Mouse (Mus musculus) intestine, embryonic 16.5 days (tissue): ENCODE data around the gene Rabgef1. TPM values are rescaled to one million over a fixed set of nuclear protein-coding genes. Genes with fewer than 3 reads are reported as not detected.

ENCODE experiments used
- ATAC-seq: fragments of 200-750 bp; cut with Nextera tagmentation; 2 replicates; pipeline ENCODE4 v1.8.0; 2017; ENCODE audit warnings: moderate TSS enrichment, moderate library complexity
- H3K27ac ChIP-seq: fragments of 300-500 bp; sonication (generic); 2 replicates; pipeline ENCODE4 v1.5.1; 2014; ENCODE audit warnings: mild to moderate bottlenecking, low read length
- H3K27me3 ChIP-seq: fragments of 300-500 bp; sonication (generic); replicated peaks from 2 replicates; pipeline ENCODE4 v1.6.1; 2014; ENCODE audit warnings: low read length, control low read depth, mixed read lengths; ENCODE audit not compliant: control insufficient read depth, insufficient read depth
- H3K36me3 ChIP-seq: fragments of 300-500 bp; sonication (generic); 2 replicates; pipeline ENCODE4 v1.6.1; 2014; ENCODE audit warnings: low read length, control low read depth; ENCODE audit not compliant: control insufficient read depth, insufficient read depth
- H3K4me1 ChIP-seq: fragments of 300-500 bp; sonication (generic); 2 replicates; pipeline ENCODE4 v1.6.1; 2014; ENCODE audit warnings: low read length, control low read depth, mixed read lengths; ENCODE audit not compliant: control insufficient read depth, insufficient read depth
- H3K4me2 ChIP-seq: fragments of 300-500 bp; sonication (generic); 2 replicates; pipeline ENCODE4 v1.6.1; 2014; ENCODE audit warnings: low read depth, low read length, control low read depth
- H3K4me3 ChIP-seq: fragments of 300-500 bp; sonication (generic); 2 replicates; pipeline ENCODE4 v1.5.1; 2014; ENCODE audit warnings: mild to moderate bottlenecking, low read length
- H3K9ac ChIP-seq: fragments of 300-500 bp; sonication (generic); 2 replicates; pipeline ENCODE4 v1.6.1; 2014; ENCODE audit warnings: low read depth, low read length
- H3K9me3 ChIP-seq: fragments of 300-500 bp; sonication (generic); 2 replicates; pipeline ENCODE4 v1.6.1; 2016; ENCODE audit warnings: low read length, control low read depth; ENCODE audit not compliant: control insufficient read depth
- WGBS: fragments of 180-500 bp; shearing (Covaris S2); extraction: QIAGEN DNeasy Blood & Tissue Kit; methylation state at CpG from one replicate; pipeline ENCODE4 v1.1.7; 2014; 5-methylcytosine and 5-hydroxymethylcytosine counted together
- polyA plus RNA-seq: library from polyadenylated mRNA; unstranded; fragments of >200 nt; fragmentation: Nextera tagmentation; extraction: Ambion mirVana; gene quantifications from 2 replicates; pipeline ENCODE4 v1.2.1, GENCODE M21; 2015

Gene Rabgef1
- polyA plus RNA-seq, 1 experiment from 2014 or later = 26.1 TPM

DNA sequence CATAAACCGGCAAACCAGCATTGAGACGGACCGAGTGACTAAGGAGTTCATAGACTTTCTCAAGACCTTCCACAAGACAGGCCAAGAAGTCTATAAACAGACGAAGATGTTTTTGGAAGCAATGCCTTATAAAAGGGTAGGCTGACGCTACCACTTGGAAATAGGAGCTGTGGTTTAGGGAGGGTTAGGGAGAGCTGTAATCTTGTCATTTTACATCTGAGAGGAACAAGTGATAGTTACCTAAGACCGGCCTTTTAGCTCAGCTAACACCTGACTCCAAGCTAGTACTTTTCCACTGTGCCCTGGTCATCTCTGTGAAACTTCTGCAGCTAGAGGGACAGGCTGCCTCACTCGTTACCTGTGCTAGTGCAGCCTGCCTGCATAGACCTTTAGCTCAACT, 26.4 kb downstream of the Rabgef1 start:
- H3K36me3 ChIP-seq = no peaks in the 10 kb centered on the region; the same call in none of the 2 replicates
- no peak overlapping the region for H3K27ac ChIP-seq

DNA sequence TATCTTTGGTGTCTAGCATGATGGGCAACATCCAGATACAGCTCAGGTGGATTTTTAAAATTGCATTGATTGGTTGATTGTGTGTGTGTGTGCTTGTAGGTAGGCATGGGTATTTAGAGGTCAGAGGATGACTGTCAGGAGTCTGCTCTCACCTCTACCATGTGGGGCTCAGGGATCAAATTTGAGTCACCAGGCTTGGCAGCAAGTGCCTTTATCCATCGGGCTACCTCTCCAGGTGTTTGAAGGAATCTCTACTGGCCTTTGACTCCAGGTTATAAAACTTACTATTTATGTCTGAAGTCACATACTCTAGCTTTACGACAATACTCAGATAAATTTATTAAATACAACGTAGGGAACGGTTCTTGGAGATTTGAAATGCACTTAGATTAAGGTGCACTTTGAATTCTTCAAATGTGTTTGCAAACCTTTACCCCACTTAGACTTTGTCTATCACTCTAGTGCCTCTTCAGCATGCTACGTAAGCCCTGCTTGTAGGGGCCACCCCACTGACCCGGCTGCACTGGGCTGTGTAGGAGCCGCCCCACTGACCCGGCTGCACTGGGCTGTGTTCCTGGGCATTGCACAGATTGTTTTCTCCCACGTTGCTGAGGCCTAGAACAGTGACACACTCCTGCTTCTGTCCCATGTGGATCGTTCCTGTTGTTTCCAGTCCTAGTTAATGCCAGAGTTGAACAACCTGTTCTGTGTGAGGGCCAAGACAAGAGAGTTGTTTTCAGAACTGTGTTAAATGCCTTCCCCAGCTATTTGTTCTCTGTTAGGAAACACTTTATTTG, 28.8 kb downstream of the Rabgef1 start:
- H3K9ac ChIP-seq = no peak overlapping the region
- 0 out of 2 replicates have a peak, but pooled peaks cover 2% of the 10 kb centered on the region for H3K4me1 ChIP-seq
- H3K4me2 ChIP-seq = no peak overlapping the region
- peak overlapping the region; percentile 33; the same call in 1 of the 2 replicates for H3K27ac ChIP-seq
- no peak overlapping the region for H3K4me3 ChIP-seq
- H3K36me3 ChIP-seq = no peaks in the 10 kb centered on the region; the same call in 1 of the 2 replicates
- ATAC-seq = peak; percentile 82
- H3K27me3 ChIP-seq = no peaks in the 10 kb centered on the region
- no peaks in the 10 kb centered on the region for H3K9me3 ChIP-seq
- WGBS = 67% methylated on average over 10 of the region's 10 CpGs

More for the DNA sequence above, 26.4 kb downstream of the Rabgef1 start:
- Histone ChIP-seq H3K4me3 (no peak overlapping the region), H3K4me2 (no peak overlapping the region), H3K4me1 (0 out of 2 replicates have a peak, but pooled peaks cover 2% of the 10 kb centered on the region), H3K9ac (no peak overlapping the region), H3K9me3 (no peaks in the 10 kb centered on the region), H3K27me3 (no peaks in the 10 kb centered on the region)
- WGBS = 89% methylated on average over 7 of the region's 7 CpGs
- no peak for ATAC-seq

GRCm38 (mm10) chr5:130203948-130204347, 32.4 kb downstream of the Rabgef1 start:
- Histone ChIP-seq H3K9me3 (no peaks in the 10 kb centered on the region), H3K4me1 (0 out of 2 replicates have a peak, but pooled peaks cover 2% of the 10 kb centered on the region), H3K9ac (no peak overlapping the region), H3K4me3 (no peak overlapping the region), H3K36me3 (peaks cover 2% of the 10 kb centered on the region; the same call in 1 of the 2 replicates), H3K27me3 (no peaks in the 10 kb centered on the region), H3K27ac (no peak overlapping the region), H3K4me2 (no peak overlapping the region)
- no peak for ATAC-seq
- 80% methylated on average over 4 of the region's 4 CpGs for WGBS

DNA sequence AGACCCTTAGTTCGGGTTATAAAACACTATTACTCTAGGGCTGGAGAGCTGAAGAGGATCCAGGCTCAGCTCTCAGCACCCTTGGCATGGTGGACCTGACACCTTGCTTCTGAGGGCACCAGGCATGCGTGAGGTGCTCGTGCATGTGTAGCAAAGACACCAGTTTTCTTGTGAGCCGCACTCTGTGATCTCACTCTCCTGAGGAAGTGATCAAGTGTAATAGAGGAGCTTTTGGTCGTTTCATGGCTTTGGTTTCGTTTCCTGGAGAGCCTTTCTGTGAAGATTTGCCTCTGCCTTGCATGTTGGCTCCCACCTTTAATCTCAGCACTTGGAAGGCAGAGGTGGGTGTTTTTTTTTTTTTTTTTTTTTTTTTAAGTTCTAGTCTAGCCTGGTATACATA, 33.0 kb downstream of the Rabgef1 start:
- Histone ChIP-seq H3K9ac (no peak overlapping the region), H3K4me2 (no peak overlapping the region), H3K27ac (no peak overlapping the region), H3K9me3 (no peaks in the 10 kb centered on the region), H3K27me3 (no peaks in the 10 kb centered on the region), H3K4me3 (no peak overlapping the region), H3K36me3 (peaks cover 6% of the 10 kb centered on the region; the same call in 1 of the 2 replicates), H3K4me1 (0 out of 2 replicates have a peak, but pooled peaks cover 2% of the 10 kb centered on the region)
- 86% methylated on average over 6 of the region's 6 CpGs for WGBS
- no peak for ATAC-seq

- Histone ChIP-seq H3K27me3 (no peaks in the 10 kb centered on the region), H3K4me3 (no peak overlapping the region), H3K27ac (no peak overlapping the region), H3K4me1 (0 out of 2 replicates have a peak, but pooled peaks cover 2% of the 10 kb centered on the region), H3K9ac (no peak overlapping the region), H3K36me3 (peaks cover 14% of the 10 kb centered on the region), H3K4me2 (no peak overlapping the region), H3K9me3 (no peaks in the 10 kb centered on the region)
- 90% methylated on average over 3 of the region's 3 CpGs for WGBS
- ATAC-seq = 0 out of 2 replicates have a peak, but pooled peaks have one; percentile 41
Measured at GRCm38 (mm10) chr5:130205441-130206023, 33.9 kb downstream of the Rabgef1 start.

DNA sequence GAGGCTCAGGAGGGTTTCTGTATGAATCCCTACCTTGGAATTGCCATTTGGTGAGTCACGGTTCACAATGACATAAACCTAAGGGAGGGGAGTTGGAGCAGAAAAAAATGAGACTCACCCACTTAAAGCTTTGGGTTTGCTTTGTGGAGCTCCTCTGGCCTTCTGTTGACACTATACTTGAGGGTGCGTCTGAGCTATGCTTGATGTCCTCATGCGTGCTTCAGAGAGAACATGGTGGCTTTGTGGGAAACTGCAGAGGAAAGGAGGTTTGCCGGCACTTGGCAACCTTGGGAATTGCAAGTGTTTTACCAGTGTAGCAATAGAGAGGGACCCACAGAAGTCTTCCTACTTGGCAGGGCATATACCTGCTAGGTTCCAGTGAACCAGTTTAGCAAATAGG, 35.7 kb downstream of the Rabgef1 start:
- H3K9me3 ChIP-seq = no peaks in the 10 kb centered on the region
- no peak overlapping the region for H3K27ac ChIP-seq
- no peaks in the 10 kb centered on the region for H3K4me1 ChIP-seq
- no peak overlapping the region for H3K9ac ChIP-seq
- H3K4me2 ChIP-seq = no peak overlapping the region
- H3K4me3 ChIP-seq = no peak overlapping the region
- WGBS = 91% methylated on average over 4 of the region's 4 CpGs
- no peaks in the 10 kb centered on the region for H3K27me3 ChIP-seq
- peaks cover 23% of the 10 kb centered on the region for H3K36me3 ChIP-seq
- ATAC-seq = no peak

- Histone ChIP-seq H3K9ac (no peak overlapping the region), H3K27ac (no peak overlapping the region), H3K36me3 (peaks cover 21% of the 10 kb centered on the region), H3K4me1 (no peaks in the 10 kb centered on the region), H3K27me3 (no peaks in the 10 kb centered on the region), H3K4me3 (no peak overlapping the region), H3K9me3 (0 out of 2 replicates have a peak, but pooled peaks cover 3% of the 10 kb centered on the region), H3K4me2 (no peak overlapping the region)
- no peak for ATAC-seq
- WGBS = 89% methylated on average over 11 of the region's 11 CpGs
Measured at GRCm38 (mm10) chr5:130212956-130213355, 41.4 kb downstream of the Rabgef1 start.

- peaks cover 8% of the 10 kb centered on the region; the same call in 1 of the 2 replicates for H3K4me1 ChIP-seq
- H3K4me2 ChIP-seq = no peak within 1 kb of the TSS
- 80% methylated on average over 7 of the region's 7 CpGs for WGBS
- no peak within 1 kb of the TSS for H3K4me3 ChIP-seq
- H3K9me3 ChIP-seq = 0 out of 2 replicates have a peak, but pooled peaks cover 5% of the 10 kb centered on the region
- no peak within 1 kb of the TSS for H3K9ac ChIP-seq
- H3K27ac ChIP-seq = no peak within 1 kb of the TSS
- H3K27me3 ChIP-seq = no peaks in the 10 kb centered on the region
- peaks cover 4% of the 10 kb centered on the region; the same call in 1 of the 2 replicates for H3K36me3 ChIP-seq
- ATAC-seq = no peak
Measured at GRCm38 (mm10) chr5:130216781-130217180, 45.2 kb downstream of the Rabgef1 start, which contains the start of gene Tmem248. Gene Tmem248, plus strand, starts transcription at chr5:130217081.

DNA sequence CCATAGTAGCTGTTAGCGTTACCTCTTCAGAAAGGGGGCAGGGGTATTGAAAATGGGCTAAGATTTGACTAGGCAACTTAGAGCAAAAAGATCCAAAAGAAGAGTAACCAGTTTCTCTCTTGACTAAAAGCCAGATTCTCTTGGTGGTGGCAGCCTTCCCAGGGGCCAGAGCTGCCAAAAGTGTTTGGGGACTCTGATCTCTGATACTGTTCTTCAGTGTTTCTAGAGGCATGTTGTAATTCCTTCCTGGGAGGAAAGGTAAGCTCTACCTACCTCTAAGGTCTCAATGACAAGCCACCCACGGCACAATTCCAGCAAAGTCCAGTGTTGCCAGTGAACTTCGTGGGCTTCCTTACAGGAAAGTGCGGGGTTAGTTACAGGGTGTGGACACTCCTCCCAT, 45.8 kb downstream of the Rabgef1 start:
- WGBS = 94% methylated on average over 4 of the region's 4 CpGs
- Histone ChIP-seq H3K27me3 (no peaks in the 10 kb centered on the region), H3K4me2 (no peak overlapping the region), H3K9me3 (0 out of 2 replicates have a peak, but pooled peaks cover 5% of the 10 kb centered on the region), H3K9ac (no peak overlapping the region), H3K4me3 (no peak overlapping the region), H3K36me3 (no peaks in the 10 kb centered on the region), H3K27ac (no peak overlapping the region), H3K4me1 (peaks cover 8% of the 10 kb centered on the region; the same call in 1 of the 2 replicates)
- ATAC-seq = no peak
